Mouse (Mus musculus): Measurements from ENCODE around the gene Slc17a2. TPM values are rescaled to one million over a fixed set of nuclear protein-coding genes. Genes with fewer than 3 reads are reported as not detected.

Gene Slc17a2
- total RNA-seq, 1 experiment from 2014 or later = not detected

- no peak for ATAC-seq (replicated peaks; ENCODE audit: insufficient number of reproducible peaks, low FRiP score, low TSS enrichment, poor library complexity, severe bottlenecking)
Measured at GRCm38 (mm10) chr13:23867000-23867399, 60.2 kb downstream of the Slc17a2 start.

- no peak for ATAC-seq (replicated peaks; ENCODE audit: insufficient number of reproducible peaks, low FRiP score, low TSS enrichment, poor library complexity, severe bottlenecking)
Measured at GRCm38 (mm10) chr13:23867405-23867804, 60.6 kb downstream of the Slc17a2 start, which contains the start of gene Slc17a1. TSS of gene Slc17a1 (plus strand) at chr13:23867750.

GRCm38 (mm10) chr13:23868790-23869533 is 62.2 kb downstream of the Slc17a2 start:
- no peak for ATAC-seq (replicated peaks; ENCODE audit: insufficient number of reproducible peaks, low FRiP score, low TSS enrichment, poor library complexity, severe bottlenecking)

GRCm38 (mm10) chr13:23869996-23870395 is 63.2 kb downstream of the Slc17a2 start:
- no peak for ATAC-seq (replicated peaks; ENCODE audit: insufficient number of reproducible peaks, low FRiP score, low TSS enrichment, poor library complexity, severe bottlenecking)

GRCm38 (mm10) chr13:23873141-23873540 is 66.3 kb downstream of the Slc17a2 start:
- no peak for ATAC-seq (replicated peaks; ENCODE audit: insufficient number of reproducible peaks, low FRiP score, low TSS enrichment, poor library complexity, severe bottlenecking)

Other genes starting within 250 kb of the Slc17a2 start
- 12.4 to 48.1 TPM (median 39.4 TPM) in 3 replicates for gene Hist1h3e, start 244.6 kb upstream of the Slc17a2 start, total RNA-seq (2017)
- gene Hist1h2ae, start 235.8 kb upstream of the Slc17a2 start, total RNA-seq (2017) = 6.1 to 28.4 TPM (median 15.0 TPM) in 3 replicates
- gene Hist1h2bg, start 235.6 kb upstream of the Slc17a2 start, total RNA-seq (2017) = 86.4 to 193 TPM (median 86.9 TPM) in 3 replicates
- gene Hist1h2bf, start 232.8 kb upstream of the Slc17a2 start, total RNA-seq (2017) = 19.2 to 51.4 TPM (median 45.4 TPM) in 3 replicates
- gene Hist1h2ad, start 232.6 kb upstream of the Slc17a2 start, total RNA-seq (2017) = 1.5 to 92.8 TPM (median 16.7 TPM) in 3 replicates
- gene Hist1h3d, start 231.2 kb upstream of the Slc17a2 start, total RNA-seq (2017) = 1.5 to 3.3 TPM (median 2.1 TPM) in 3 replicates
- gene Hist1h4d, start 225.4 kb upstream of the Slc17a2 start, total RNA-seq (2017) = 78.9 to 170 TPM (median 90.0 TPM) in 3 replicates
- gene Hist1h2be, start 185.9 kb upstream of the Slc17a2 start, total RNA-seq (2017) = 13.1 to 35.9 TPM (median 14.5 TPM) in 3 replicates
- 81.6 to 216 TPM (median 97.2 TPM) in 3 replicates for gene Hist1h1e, start 184.4 kb upstream of the Slc17a2 start, total RNA-seq (2017)
- 5.0 to 8.9 TPM (median 8.3 TPM) in 3 replicates for gene Hist1h2ac, start 123.0 kb upstream of the Slc17a2 start, total RNA-seq (2017)
- 28.7 to 101 TPM (median 49.7 TPM) in 3 replicates for gene Hist1h2bc, start 122.8 kb upstream of the Slc17a2 start, total RNA-seq (2017)
- not detected in 3 replicates for gene Hist1h1t, start 111.2 kb upstream of the Slc17a2 start, total RNA-seq (2017)
- gene Hist1h4c, start 108.5 kb upstream of the Slc17a2 start, total RNA-seq (2017) = 82.1 to 150 TPM (median 93.5 TPM) in 3 replicates
- 90.6 to 170 TPM (median 150 TPM) in 3 replicates for gene Hfe, start 96.1 kb upstream of the Slc17a2 start, total RNA-seq (2017)
- gene Hist1h1c, start 68.2 kb upstream of the Slc17a2 start, total RNA-seq (2017) = 589 to 739 TPM (median 677 TPM) in 3 replicates
- gene Hist1h3c, start 61.4 kb upstream of the Slc17a2 start, total RNA-seq (2017) = 6.8 TPM in 1 of 3 replicates, not detected in the others
- gene Hist1h2bb, start 60.3 kb upstream of the Slc17a2 start, total RNA-seq (2017) = 151 to 300 TPM (median 178 TPM) in 3 replicates
- gene Hist1h2ab, start 55.9 kb upstream of the Slc17a2 start, total RNA-seq (2017) = 64.3 to 74.6 TPM in 2 of 3 replicates, not detected in the other
- gene Hist1h3b, start 54.7 kb upstream of the Slc17a2 start, total RNA-seq (2017) = 9.7 TPM in 1 of 3 replicates, not detected in the others
- gene Hist1h4b, start 50.0 kb upstream of the Slc17a2 start, total RNA-seq (2017) = 10.8 to 62.1 TPM (median 12.1 TPM) in 3 replicates
- 43.2 to 186 TPM (median 59.3 TPM) in 3 replicates for gene Hist1h4a, start 45.8 kb upstream of the Slc17a2 start, total RNA-seq (2017)
- gene Hist1h3a, start 44.6 kb upstream of the Slc17a2 start, total RNA-seq (2017) = 4.6 to 86.2 TPM (median 18.3 TPM) in 3 replicates
- gene Hist1h1a, start 43.3 kb upstream of the Slc17a2 start, total RNA-seq (2017) = 55.4 to 86.3 TPM (median 64.8 TPM) in 3 replicates
- gene Trim38, start 37.1 kb upstream of the Slc17a2 start, total RNA-seq (2017) = not detected in 3 replicates
- not detected in 3 replicates for gene Slc17a3, start 32.4 kb downstream of the Slc17a2 start, total RNA-seq (2017)
- gene Slc17a1, start 60.8 kb downstream of the Slc17a2 start, total RNA-seq (2017) = not detected in 3 replicates
- gene Slc17a4, start 108.0 kb downstream of the Slc17a2 start, total RNA-seq (2017) = not detected in 3 replicates
- not detected in 3 replicates for gene Hist1h2ba, start 127.2 kb downstream of the Slc17a2 start, total RNA-seq (2017)
- not detected in 3 replicates for gene Hist1h2aa, start 127.5 kb downstream of the Slc17a2 start, total RNA-seq (2017)
- not detected in 3 replicates for gene Scgn, start 184.2 kb downstream of the Slc17a2 start, total RNA-seq (2017)

All from monocyte, adult 5-6 weeks (primary cell).